Mouse (Mus musculus) embryonic facial prominence, embryonic 11.5 days (tissue): Measurements from ENCODE around the gene Igfbp2. TPM values are rescaled to one million over a fixed set of nuclear protein-coding genes. Genes with fewer than 3 reads are reported as not detected.

Source experiments
- ATAC-seq: fragments of 200-750 bp; cut with Nextera tagmentation; replicated peaks from 2 replicates; pipeline ENCODE4 v1.8.0; 2017; ENCODE audit warnings: low read depth; ENCODE audit not compliant: insufficient number of reproducible peaks, low FRiP score, low TSS enrichment
- DNase-seq: peaks from one replicate; pipeline ENCODE4 v3.0.0-alpha.2; 2015; ENCODE audit warnings: low spot score
- H3K27ac ChIP-seq: fragments of 300-500 bp; sonication (generic); replicated peaks from 2 replicates; pipeline ENCODE4 v1.5.1; 2014; ENCODE audit warnings: mild to moderate bottlenecking, low read depth, low read length, control low read depth
- H3K27me3 ChIP-seq: fragments of 300-500 bp; sonication (generic); 2 replicates; pipeline ENCODE4 v1.6.1; 2014; ENCODE audit warnings: mild to moderate bottlenecking, low read length, moderate library complexity, mixed read lengths; ENCODE audit not compliant: control insufficient read depth, insufficient read depth
- H3K36me3 ChIP-seq: fragments of 300-500 bp; sonication (generic); replicated peaks from 2 replicates; pipeline ENCODE4 v1.6.1; 2014; ENCODE audit warnings: low read depth, mild to moderate bottlenecking, low read length, moderate library complexity, mixed read lengths; ENCODE audit not compliant: control insufficient read depth, insufficient read depth
- H3K4me1 ChIP-seq: fragments of 300-500 bp; sonication (generic); 2 replicates; pipeline ENCODE4 v1.6.1; 2014; ENCODE audit warnings: low read length, mixed read lengths; ENCODE audit not compliant: control insufficient read depth, insufficient read depth
- H3K4me2 ChIP-seq: fragments of 300-500 bp; sonication (generic); 2 replicates; pipeline ENCODE4 v1.6.1; 2014; ENCODE audit warnings: low read depth, mild to moderate bottlenecking, control low read depth, low read length, moderate library complexity
- H3K4me3 ChIP-seq: fragments of 300-500 bp; sonication (generic); 2 replicates; pipeline ENCODE4 v1.5.1; 2014; ENCODE audit warnings: low read depth, low read length, control low read depth
- H3K9ac ChIP-seq: fragments of 300-500 bp; sonication (generic); replicated peaks from 2 replicates; pipeline ENCODE4 v1.6.1; 2014; ENCODE audit warnings: mild to moderate bottlenecking, control low read depth, low read length
- H3K9me3 ChIP-seq: fragments of 300-500 bp; sonication (generic); replicated peaks from 2 replicates; pipeline ENCODE4 v1.6.1; 2016; ENCODE audit warnings: mild to moderate bottlenecking, low read length, inconsistent platforms, mixed read lengths; ENCODE audit not compliant: control insufficient read depth
- WGBS: fragments of 180-500 bp; shearing (Covaris S2); extraction: QIAGEN DNeasy Blood & Tissue Kit; methylation state at CpG from one replicate; pipeline ENCODE4 v1.1.7; 2014; 5-methylcytosine and 5-hydroxymethylcytosine counted together
- polyA plus RNA-seq: library from polyadenylated mRNA; unstranded; fragments of >200 nt; fragmentation: Nextera tagmentation; extraction: Ambion mirVana; gene quantifications from 2 replicates; pipeline ENCODE4 v1.2.1, GENCODE M21; 2014

The Igfbp2 gene
- polyA plus RNA-seq, 1 experiment from 2014 or later, result 368 TPM

DNA sequence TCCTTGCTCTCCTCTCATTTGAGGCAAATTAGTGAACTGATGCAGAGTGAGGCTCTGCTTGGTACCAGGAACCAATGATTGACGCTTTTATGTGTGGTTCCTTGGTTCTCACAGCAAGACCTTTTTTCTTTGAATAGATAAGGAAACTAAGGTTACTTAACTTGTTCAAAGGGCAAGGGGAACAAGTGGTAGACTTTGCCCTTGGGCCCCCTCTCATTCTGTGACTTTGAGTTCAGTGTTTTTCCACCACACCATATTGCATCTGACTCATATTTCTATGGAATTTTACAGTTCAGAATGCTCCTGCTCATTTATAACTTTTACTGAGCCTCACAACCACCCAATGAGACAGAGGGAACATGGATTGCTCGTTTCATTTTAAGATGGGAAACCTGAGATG is 71.5 kb downstream of the Igfbp2 start:
- Histone ChIP-seq H3K4me2 (no peak overlapping the region), H3K36me3 (no peaks in the 10 kb centered on the region), H3K27ac (no peak overlapping the region), H3K9me3 (no peaks in the 10 kb centered on the region), H3K9ac (no peak overlapping the region), H3K4me1 (no peaks in the 10 kb centered on the region), H3K27me3 (no peaks in the 10 kb centered on the region), H3K4me3 (no peak overlapping the region)
- ATAC-seq (no peak), DNase-seq (no peak)
- 76% methylated on average over 2 of the region's 2 CpGs for WGBS

Other genes with a start within 250 kb of the Igfbp2 start
- gene Smarcal1, start 241.3 kb upstream of the Igfbp2 start, polyA plus RNA-seq, result 36.2 and 38.9 TPM in 2 replicates
- gene Ankar, start 123.9 kb upstream of the Igfbp2 start, polyA plus RNA-seq, result not detected in 2 replicates
- gene Rpl37a, start 113.2 kb upstream of the Igfbp2 start, polyA plus RNA-seq, result 1,634 and 1,716 TPM in 2 replicates
- 69.4 and 71.2 TPM in 2 replicates for gene Igfbp5, start 50.4 kb downstream of the Igfbp2 start, polyA plus RNA-seq
- not detected in 2 replicates for gene Tnp1, start 191.4 kb downstream of the Igfbp2 start, polyA plus RNA-seq